31 mouse cellular contexts compared by ENCODE assay signal in the genomic region with DNA sequence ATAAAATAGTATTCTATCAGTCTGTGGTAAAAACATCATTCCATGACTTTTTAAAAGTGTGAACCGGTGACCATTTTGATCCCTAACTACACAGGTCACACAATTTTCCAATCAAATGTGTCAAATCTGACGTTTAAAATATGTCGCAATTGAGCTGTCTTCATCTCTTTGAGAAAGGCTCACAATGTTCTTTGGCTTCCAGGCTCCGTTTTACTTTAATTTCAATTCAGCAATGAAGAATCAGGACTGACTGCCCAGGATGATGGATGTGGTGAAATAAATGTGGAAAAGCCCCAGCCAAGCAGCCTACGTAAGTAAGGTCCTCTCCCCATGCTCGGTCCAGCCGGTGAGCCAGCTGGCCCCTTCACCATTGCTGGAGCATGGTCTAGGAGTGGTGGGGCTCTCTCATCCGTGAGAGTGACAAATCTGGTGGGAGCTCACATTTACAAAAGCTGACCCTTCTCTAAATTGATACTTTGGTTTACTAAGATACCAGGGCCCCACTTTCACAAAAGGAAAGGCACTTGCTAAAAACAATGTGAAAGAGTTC.
DNase-seq lines count a peak whose midpoint lies in the region; ATAC-seq and TF ChIP-seq lines count a peak whose summit lies in the region.
"Had no signal": no experiment of that assay in that cellular context is flagged by ENCODE, and none has a peak within 500 bp of the region (broad histone marks: within the 10 kb centered on the region; RNA-seq: fewer than 3 reads in every experiment).

No protein-coding gene starts in this region.

- ATAC-seq in lung, postnatal 0 days = peak; percentile 19; the same call in 1 of the 2 replicates
- ATAC-seq: forebrain, embryonic 16.5 days; hindbrain, embryonic 16.5 days; intestine, embryonic 15.5 days; Patski had no signal

- H3K36me3 ChIP-seq in lung, postnatal 0 days (ENCODE audit: insufficient read depth, low read length) = no peaks in the 10 kb centered on the region
- H3K36me3 ChIP-seq: intestine, embryonic 15.5 days; liver, embryonic 15.5 days had no signal

- 69% methylated on average over 8 of the region's 8 CpGs for WGBS in lung, postnatal 0 days

- H3K4me3 ChIP-seq in lung, postnatal 0 days (ENCODE audit: low read depth, low read length) = no peak overlapping the region
- H3K4me3 ChIP-seq: embryonic facial prominence, embryonic 12.5 days; forebrain, embryonic 10.5 days; hindbrain, embryonic 10.5 days; intestine, embryonic 15.5 days; layer of hippocampus, adult 2 months; liver, embryonic 15.5 days; megakaryocyte, embryonic 14.5 days; neural tube, embryonic 15.5 days had no signal

- no peak overlapping the region for H3K4me2 ChIP-seq in lung, postnatal 0 days (replicated peaks; ENCODE audit: low read depth, low read length)
- H3K4me2 ChIP-seq: embryonic facial prominence, embryonic 12.5 days; intestine, embryonic 15.5 days; liver, embryonic 15.5 days; neural tube, embryonic 15.5 days had no signal

- no peaks in the 10 kb centered on the region for H3K4me1 ChIP-seq in lung, postnatal 0 days (ENCODE audit: insufficient read depth, low read depth, low read length)
- H3K4me1 ChIP-seq: embryonic facial prominence, embryonic 12.5 days; forebrain, embryonic 10.5 days; hindbrain, embryonic 10.5 days; intestine, embryonic 15.5 days; liver, embryonic 15.5 days; megakaryocyte, embryonic 14.5 days had no signal

- H3K27ac ChIP-seq in lung, postnatal 0 days (ENCODE audit: low read length) = no peak overlapping the region
- H3K27ac ChIP-seq: embryonic facial prominence, embryonic 12.5 days; forebrain, embryonic 10.5 days; hindbrain, embryonic 10.5 days; intestine, embryonic 15.5 days; layer of hippocampus, adult 2 months; liver, embryonic 15.5 days; neural tube, embryonic 15.5 days had no signal

- no peaks in the 10 kb centered on the region for H3K9me3 ChIP-seq in lung, postnatal 0 days (ENCODE audit: low read length)
- H3K9me3 ChIP-seq: embryonic facial prominence, embryonic 12.5 days; forebrain, embryonic 10.5 days; G1E; hindbrain, embryonic 10.5 days; intestine, embryonic 15.5 days; liver, embryonic 15.5 days; megakaryocyte, embryonic 14.5 days; neural tube, embryonic 15.5 days had no signal

- TF ChIP-seq CTCF in lung, postnatal 0 days (IDR thresholded peaks at IDR 0.05) = no peak

- no peak overlapping the region for H3K9ac ChIP-seq in lung, postnatal 0 days (replicated peaks; ENCODE audit: low read depth)
- H3K9ac ChIP-seq: embryonic facial prominence, embryonic 12.5 days; intestine, embryonic 15.5 days; liver, embryonic 15.5 days; neural tube, embryonic 15.5 days had no signal

- no peaks in the 10 kb centered on the region for H3K27me3 ChIP-seq in lung, postnatal 0 days (replicated peaks; ENCODE audit: insufficient read depth, low read length)
- H3K27me3 ChIP-seq: embryonic facial prominence, embryonic 12.5 days; intestine, embryonic 15.5 days; liver, embryonic 15.5 days; megakaryocyte, embryonic 14.5 days; neural tube, embryonic 15.5 days; Patski had no signal

- 0 out of 2 replicates have a peak, but pooled peaks have one; percentile 11 for TF ChIP-seq EP300 in lung, postnatal 0 days (IDR thresholded peaks at IDR 0.05)

- DNase-seq in cerebellum, postnatal 14 days = peak; percentile 19 to 25
- DNase-seq in cerebellum, postnatal 36 days = no peak
- DNase-seq in lung, postnatal 0 days (ENCODE audit: low spot score) = peak; percentile 33
- no peak for DNase-seq in lung, postnatal 4 days
- peak; percentile 7 for DNase-seq in lung, postnatal 10 days
- no peak for DNase-seq in layer of hippocampus, postnatal 25 days (ENCODE audit: extremely low spot score in 1 of 2, low spot score in 1 of 2)
- no peak for DNase-seq in frontal cortex, postnatal 10 days (ENCODE audit: low spot score in 2 of 2)
- DNase-seq: adrenal gland, postnatal 25 days; cerebellum, adult 18-20 months; cerebellum, postnatal 25 days; embryo, embryonic 11 days; heart, postnatal 14 days; kidney, adult 2 months; kidney, postnatal 36 days; liver; midbrain, embryonic 14.5 days; right cerebral cortex, adult 18-20 months; spleen, adult 18-20 months; thymus, postnatal 14 days had no signal

Comparison
In these comparisons a context has a peak if more than half of its experiments do, and no peak if none do; other contexts are left out.
1. DNase-seq: peak in cerebellum, postnatal 14 days (2 of 2), lung, postnatal 0 days (single experiment) and lung, postnatal 10 days (single experiment); none in cerebellum, postnatal 36 days (0 of 2), lung, postnatal 4 days (0 of 2), layer of hippocampus, postnatal 25 days (0 of 2) and frontal cortex, postnatal 10 days (0 of 2).